In the genomic region with DNA sequence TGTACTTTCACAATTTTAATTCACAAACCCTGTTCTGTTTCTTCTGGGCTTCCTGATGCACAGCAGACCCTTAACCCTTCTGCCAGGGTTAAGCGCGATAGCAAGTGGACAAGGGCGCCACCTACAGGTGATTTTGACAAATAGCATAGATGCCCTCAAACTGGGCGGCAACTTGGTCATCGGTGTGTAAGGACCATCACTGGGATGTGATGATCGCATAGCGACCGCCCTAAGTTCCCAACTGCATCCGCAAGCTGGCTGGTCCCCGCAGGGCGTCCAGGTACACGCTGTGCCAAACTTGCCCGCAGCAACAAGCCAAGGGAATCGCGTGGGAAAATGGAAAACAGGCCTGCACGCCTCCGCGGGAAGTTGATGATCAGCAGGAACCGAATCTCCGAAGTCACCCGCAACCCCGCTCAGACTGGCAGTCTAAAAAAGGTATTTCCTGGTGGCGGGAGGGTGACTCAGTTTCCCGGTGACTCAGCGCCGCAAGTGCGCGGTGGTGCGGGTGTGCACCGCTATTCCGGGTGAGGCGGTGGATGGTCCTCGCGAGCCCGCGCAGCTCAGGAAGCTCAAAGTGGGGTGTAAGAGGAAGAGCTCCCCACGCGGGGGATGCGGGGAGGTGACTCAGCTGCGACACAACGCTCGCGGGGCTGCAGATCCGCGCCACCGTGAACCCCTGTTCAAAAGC, we compare ENCODE assay signal across 8 mouse cellular contexts.
A peak's percentile ranks its signal among the peaks of the same experiment; 100 is the strongest.
DNase-seq lines count a peak whose midpoint lies in the region; ATAC-seq and TF ChIP-seq lines count a peak whose summit lies in the region.

No protein-coding gene starts in this region.

- H3K27me3 ChIP-seq in Patski, result peaks cover 4% of the 10 kb centered on the region
- peaks cover 17% of the 10 kb centered on the region; the same call in 1 of the 2 replicates for H3K27me3 ChIP-seq in hindbrain, embryonic 14.5 days (ENCODE audit: control insufficient read depth, insufficient read depth, low read length)

- peak; percentile 33 for ATAC-seq in Patski
- peak; percentile 80; the same call in 1 of the 2 replicates for ATAC-seq in hindbrain, embryonic 14.5 days (ENCODE audit: low FRiP score)

- peak; percentile 94 for TF ChIP-seq CTCF in Patski (IDR thresholded peaks at IDR 0.05)

- no peak overlapping the region for H3K27ac ChIP-seq in hindbrain, embryonic 14.5 days

- peaks cover 10% of the 10 kb centered on the region for H3K4me1 ChIP-seq in hindbrain, embryonic 14.5 days (replicated peaks; ENCODE audit: control insufficient read depth, insufficient read depth, low read length)

- WGBS in hindbrain, embryonic 14.5 days, result under 1% methylated on average over 46 of the region's 46 CpGs

- in situ Hi-C loops in Patski (cut with MboI; ENCODE audit: low pct_unique_long_range_greater_than_20kb), result loop anchor here (5.0 to 25.0 kb wide), 2 partner anchors 325 to 770 kb away; no protein-coding TSS in a partner anchor

- POLR2A ChIA-PET in Patski (lab: Charles Lee), result no interaction called here

- H3K4me2 ChIP-seq in hindbrain, embryonic 14.5 days (replicated peaks), result peak overlapping the region; percentile 86

- DNase-seq in Patski (ENCODE audit: low read depth, low spot score), result no peak
- DNase-seq in cerebellum, adult 8-10 months, result peak; percentile 81
- peak; percentile 38 to 87 for DNase-seq in frontal cortex, adult 2 months (ENCODE audit: extremely low spot score in 1 of 2, low spot score in 1 of 2)
- DNase-seq in hindbrain, embryonic 14.5 days (ENCODE audit: low spot score), result peak; percentile 88
- peak; percentile 68 for DNase-seq in layer of hippocampus, postnatal 36 days
- DNase-seq in lung, postnatal 14 days, result peak; percentile 82
- peak; percentile 94 for DNase-seq in retina, embryonic 14.5 days (ENCODE audit: low spot score)
- peak; percentile 73 for DNase-seq in thymus, postnatal 4 days

- no peaks in the 10 kb centered on the region for H3K36me3 ChIP-seq in hindbrain, embryonic 14.5 days (replicated peaks; ENCODE audit: control insufficient read depth, insufficient read depth)

- H3K9ac ChIP-seq in hindbrain, embryonic 14.5 days, result peak overlapping the region; percentile 49

- CTCF ChIA-PET in Patski (lab: Charles Lee), result interaction anchor here (1.0 to 2.2 kb wide), 5 partner anchors 13 to 773 kb away, joined by 3 to 8 read pairs (median 5); no protein-coding TSS in a partner anchor

- H3K4me3 ChIP-seq in hindbrain, embryonic 14.5 days (replicated peaks; ENCODE audit: low read length), result peak overlapping the region; percentile 35

- H3K9me3 ChIP-seq in hindbrain, embryonic 14.5 days (ENCODE audit: control insufficient read depth, low read length), result no peaks in the 10 kb centered on the region
